Mouse (Mus musculus) lung, postnatal 10 days (tissue): ENCODE measurements around the gene Serpina3k.
"Not testable (repeated sequence)": the region's sequence is repeated elsewhere in the genome, so short reads cannot be mapped to it uniquely, and the experiment has no call there.

ENCODE experiments used
- DNase-seq: peaks from one replicate; pipeline ENCODE4 v3.0.0; 2021

Serpina3k gene

DNA sequence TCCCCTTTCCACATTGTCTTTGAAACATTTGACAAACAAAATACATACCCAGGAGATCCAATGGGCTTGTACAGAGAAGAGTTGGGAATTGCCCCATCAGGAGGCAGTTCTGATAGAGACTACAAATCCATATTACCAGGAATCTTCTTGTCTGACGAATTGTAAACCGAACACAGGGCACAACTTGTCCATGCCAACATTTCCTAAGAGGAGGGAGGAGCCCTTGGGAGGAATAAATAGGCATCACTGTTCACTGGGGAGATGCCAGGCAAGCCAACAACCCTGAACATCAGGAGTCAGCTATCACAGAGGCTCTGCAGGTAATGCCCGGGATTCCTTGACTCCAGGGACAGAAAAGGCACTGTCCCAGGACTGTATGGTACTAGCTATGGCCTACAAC, at the start of gene Serpina3k, which contains the start of gene Serpina3m:
Serpina3k (plus strand) TSS at position 261 of the 400 bp plus-strand sequence.
Serpina3m (plus strand) TSS at position 261 of the 400 bp plus-strand sequence.
- not testable (repeated sequence) for DNase-seq

DNA sequence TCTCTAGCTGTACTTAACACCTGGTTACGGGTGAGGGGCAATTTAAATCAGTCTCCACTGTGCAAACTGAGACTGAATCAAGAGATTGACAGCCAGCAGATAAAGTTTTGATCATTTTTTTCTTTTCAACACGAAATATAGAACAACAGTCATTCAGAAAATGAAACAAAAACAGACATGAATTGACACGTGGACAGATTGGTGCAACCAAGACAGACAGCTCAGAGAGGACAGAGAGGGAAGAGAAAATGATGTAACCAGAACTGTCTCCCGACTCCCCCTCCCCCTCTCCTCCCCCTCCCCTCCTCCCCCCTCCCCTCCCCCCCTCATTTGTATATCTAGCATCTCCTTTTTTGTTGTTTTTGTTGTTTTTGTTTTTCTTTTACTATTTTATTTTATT, 48.4 kb upstream of the Serpina3k start:
- no peak for DNase-seq

GRCm38 (mm10) chr12:104293963-104294362, 44.3 kb upstream of the Serpina3k start:
- no peak for DNase-seq

DNA sequence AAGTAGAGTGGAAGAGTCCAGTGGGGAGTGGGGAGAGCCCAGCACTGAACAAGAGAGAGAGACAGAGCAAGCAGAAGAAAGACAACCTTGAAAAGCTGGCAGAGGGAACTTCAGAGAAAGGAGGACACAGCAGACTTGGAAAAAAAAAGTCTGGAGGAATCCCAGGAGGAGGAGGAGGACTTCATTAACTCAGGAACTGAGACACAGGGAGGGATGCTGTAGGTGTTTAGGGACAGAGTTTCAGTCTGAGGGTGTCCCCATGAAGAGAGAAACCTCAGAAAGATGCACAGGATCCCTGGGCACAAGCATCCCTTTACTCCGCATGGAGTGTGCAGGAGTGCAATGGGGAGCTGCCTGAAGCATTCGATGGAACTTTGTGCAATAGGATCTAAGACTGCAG, 40.2 kb upstream of the Serpina3k start:
- DNase-seq: no peak

DNA sequence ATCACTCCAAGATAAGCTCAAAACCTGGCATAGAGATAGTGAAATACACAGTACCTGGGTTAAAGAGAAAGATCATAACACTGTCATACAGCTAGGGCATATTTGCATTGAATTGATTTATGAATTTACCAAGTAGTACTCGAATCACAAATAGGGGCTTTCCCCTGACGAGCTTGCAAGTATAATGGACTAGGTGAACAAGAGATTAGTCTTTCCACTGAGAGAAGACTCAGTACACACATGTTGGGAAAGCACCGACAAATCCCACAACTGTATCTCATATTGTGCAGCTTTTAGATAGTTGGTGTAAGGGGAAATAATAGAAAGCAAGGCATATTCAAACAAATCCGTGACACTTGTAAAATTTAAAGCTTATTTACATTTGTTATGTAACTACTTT, 32.3 kb upstream of the Serpina3k start:
- no peak for DNase-seq

GRCm38 (mm10) chr12:104314253-104314652, 24.0 kb upstream of the Serpina3k start, which contains the start of gene Serpina3j:
Gene Serpina3j (plus strand): TSS chr12:104314553.
- no peak for DNase-seq

DNA sequence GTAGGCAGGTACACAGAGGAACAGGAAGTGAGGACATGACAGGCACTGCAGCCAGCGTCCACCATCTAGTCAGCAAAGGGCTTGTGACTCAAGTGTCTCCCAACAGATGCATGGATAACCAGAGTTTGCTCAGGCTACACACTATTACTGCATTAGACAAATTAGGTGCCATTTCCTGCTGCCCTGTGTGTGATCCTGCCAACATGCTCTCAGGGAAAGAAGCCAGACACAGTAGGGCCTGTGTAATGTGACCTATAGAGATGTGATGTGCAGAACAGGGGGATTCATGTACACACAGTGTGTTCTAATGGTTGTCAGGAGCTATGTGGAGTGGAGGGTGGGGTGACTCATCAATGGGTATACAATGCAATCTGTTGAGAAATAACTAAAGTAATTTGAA, 15.8 kb upstream of the Serpina3k start:
- no peak for DNase-seq

DNA sequence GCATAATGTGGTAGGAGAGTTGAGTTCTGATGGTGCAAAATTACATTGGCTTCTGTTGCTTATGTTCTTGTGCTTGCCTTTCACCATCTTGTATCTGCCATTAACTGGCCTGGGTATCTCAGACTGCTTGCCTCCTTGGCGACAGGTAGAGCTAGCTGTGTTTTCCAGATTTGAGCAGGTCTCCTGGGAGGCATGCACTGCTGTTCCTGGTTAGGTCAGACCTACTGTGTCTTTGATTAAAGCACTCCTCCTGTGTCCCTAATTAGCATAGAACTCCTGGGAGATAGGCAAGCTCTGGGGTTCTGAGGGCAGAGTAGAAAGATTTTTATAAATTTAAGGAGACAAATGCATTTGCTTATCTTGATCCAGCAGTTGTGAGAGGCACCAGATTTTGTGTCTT, 6.6 kb upstream of the Serpina3k start:
- no peak for DNase-seq

- DNase-seq: not testable (repeated sequence)
These were observed 1.4 kb upstream of the Serpina3k start for GRCm38 (mm10) chr12:104336873-104337272.

- no peak for DNase-seq
These were observed 419 bp downstream of the Serpina3k start for GRCm38 (mm10) chr12:104338705-104339104.

DNA sequence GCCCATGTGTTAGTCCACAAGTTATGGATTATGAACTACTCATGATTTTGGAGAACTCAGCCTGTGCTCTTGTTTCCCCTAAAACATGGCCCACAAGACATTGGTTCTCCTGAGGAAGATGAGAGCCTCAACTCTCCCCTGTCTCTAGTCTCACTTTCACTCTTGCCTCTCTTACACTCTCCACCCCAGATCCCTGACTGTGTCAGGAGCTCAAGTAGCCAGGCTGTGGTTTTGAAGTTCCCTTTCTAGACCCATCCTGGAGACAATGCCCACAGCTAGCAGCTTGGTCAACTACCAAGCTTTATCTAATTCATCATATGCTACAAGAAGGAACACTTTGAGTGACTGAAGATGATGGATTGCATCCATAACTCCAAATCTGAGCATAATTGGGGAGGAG, 4.2 kb downstream of the Serpina3k start:
- not testable (repeated sequence) for DNase-seq

DNA sequence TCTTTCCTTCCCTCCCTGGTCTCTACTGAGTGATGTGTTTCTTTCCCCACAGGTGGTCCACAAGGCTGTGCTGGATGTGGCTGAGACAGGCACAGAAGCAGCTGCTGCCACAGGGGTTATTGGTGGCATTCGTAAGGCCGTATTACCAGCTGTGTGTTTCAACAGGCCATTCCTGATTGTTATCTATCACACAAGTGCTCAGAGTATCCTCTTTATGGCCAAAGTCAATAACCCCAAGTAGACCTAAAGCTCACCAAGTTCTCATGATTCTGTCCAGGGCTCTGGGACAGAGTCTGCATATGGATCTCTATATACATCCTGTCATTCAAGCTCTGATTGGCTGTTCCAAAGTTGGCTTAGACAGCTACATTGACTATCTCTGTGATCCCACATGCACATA, 6.9 kb downstream of the Serpina3k start:
- no peak for DNase-seq

DNA sequence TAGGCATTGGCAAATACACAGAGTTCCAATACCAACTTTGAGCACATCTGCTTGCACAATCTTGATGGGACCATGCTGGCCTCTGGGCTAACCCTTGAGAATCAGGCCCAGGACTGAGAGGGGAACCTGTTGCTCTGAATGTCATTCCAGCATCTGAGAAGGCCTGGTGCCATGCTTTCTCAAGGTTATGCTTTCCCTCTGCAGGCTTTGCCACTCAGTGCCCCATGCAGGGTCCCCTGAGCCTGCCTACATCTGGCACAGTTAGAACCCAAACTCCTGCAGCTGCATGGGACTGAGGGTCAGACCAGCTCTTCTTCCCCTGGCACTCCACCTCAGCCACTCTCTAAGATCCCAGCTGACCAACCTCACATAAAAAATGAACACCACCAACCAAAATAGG, 7.4 kb downstream of the Serpina3k start:
- no peak for DNase-seq

- DNase-seq: no peak
These were observed 8.8 kb downstream of the Serpina3k start for GRCm38 (mm10) chr12:104347091-104347490.

- peak; percentile 50 for DNase-seq
These were observed 13.5 kb downstream of the Serpina3k start for GRCm38 (mm10) chr12:104351812-104352211.

GRCm38 (mm10) chr12:104356006-104356405, 17.7 kb downstream of the Serpina3k start:
- no peak for DNase-seq

GRCm38 (mm10) chr12:104369986-104370385, 31.7 kb downstream of the Serpina3k start:
- DNase-seq: no peak

- DNase-seq: not testable (repeated sequence)
These were observed 38.9 kb downstream of the Serpina3k start for GRCm38 (mm10) chr12:104377179-104377578.

- not testable (repeated sequence) for DNase-seq
These were observed 40.1 kb downstream of the Serpina3k start for GRCm38 (mm10) chr12:104378351-104378750.

- not testable (repeated sequence) for DNase-seq
These were observed 40.5 kb downstream of the Serpina3k start for GRCm38 (mm10) chr12:104378815-104379214.

DNA sequence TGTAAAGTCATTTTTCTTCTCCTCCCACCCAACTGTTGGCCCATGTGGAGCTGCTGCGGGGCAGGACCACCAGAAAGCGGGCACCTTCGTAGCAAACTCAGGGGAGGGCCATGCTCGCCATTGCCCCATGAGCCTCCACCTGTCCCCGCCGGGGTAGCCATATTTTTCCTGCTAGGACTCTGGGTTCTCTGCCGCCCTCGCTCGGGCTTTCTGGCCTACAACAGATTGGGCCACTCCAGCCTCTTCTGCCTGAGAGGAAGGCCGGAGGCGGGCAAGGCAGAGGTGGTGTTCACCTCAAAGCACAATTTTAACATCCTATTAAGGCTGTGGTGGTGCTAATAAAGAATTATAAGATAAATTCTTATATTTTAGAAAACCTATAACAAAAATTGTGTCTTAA, 41.6 kb downstream of the Serpina3k start:
- DNase-seq: no peak

DNA sequence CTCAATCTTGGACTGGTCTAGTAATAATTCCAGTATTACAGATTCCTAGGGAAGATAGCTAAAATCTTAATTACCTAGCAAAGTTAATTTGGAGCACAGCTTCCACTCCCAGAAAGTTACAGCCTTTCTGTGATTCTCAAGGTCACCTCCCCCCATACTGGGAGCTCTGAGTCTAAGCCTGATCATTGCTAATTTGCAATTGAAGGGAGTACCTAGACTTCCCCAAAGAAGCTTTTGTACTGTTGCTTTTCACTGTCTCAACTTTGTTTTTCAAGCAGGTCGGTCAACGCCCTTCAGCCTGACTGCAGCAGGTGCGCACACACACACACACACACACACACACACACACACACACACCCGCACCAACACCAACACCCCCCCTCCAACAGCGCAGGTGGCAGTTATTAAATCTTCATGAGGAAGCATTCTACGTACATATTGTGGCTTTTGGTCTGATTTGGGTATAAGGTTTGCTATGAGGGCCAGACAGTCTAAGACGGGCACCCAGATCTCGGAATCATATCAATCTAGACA, 42.9 kb downstream of the Serpina3k start:
- DNase-seq: not testable (repeated sequence)

GRCm38 (mm10) chr12:104385987-104386386, 47.7 kb downstream of the Serpina3k start:
- DNase-seq: not testable (repeated sequence)

DNA sequence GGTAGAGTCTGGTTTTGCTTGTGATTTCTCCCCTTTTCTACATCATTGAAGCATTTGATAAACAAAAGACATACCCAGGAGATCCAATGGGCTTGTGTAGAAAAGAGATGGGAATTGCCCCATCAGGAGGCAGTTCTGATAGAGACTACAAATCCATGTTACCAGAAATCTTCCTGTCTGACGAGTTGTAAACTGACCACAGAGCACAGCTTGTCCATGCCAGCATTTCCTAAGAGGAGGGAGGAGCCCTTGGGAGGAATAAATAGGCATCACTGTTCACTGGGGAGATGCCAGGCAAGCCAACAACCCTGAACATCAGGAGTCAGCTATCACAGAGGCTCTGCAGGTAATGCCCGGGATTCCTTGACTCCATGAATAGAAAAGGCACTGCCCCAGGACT, 48.6 kb downstream of the Serpina3k start:
- DNase-seq: not testable (repeated sequence)

DNA sequence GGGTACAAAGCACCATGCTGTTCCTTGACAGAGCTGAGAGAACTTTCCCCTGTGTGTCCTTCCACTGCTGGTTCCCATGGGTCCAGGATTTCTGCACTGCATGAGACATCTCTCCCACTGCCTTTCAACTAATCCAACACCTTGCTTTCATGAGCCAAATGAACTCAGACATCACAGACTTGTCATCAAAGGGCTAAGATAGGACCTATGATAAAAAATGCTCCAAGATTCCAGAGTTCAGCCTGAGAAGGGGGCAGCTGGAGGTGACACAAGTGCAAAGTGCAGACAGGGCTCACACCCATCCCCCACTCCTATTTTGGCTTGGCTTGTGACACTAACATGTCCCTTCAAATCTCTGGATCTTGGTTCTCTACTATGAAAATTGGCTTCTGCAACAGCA, 50.2 kb downstream of the Serpina3k start:
- DNase-seq: no peak
